Mouse (Mus musculus) liver, postnatal 0 days (tissue): ENCODE data around the gene Sorbs1.

Source experiments
- CTCF ChIP-seq: sonication (generic); IDR thresholded peaks from 2 replicates; pipeline ENCODE4 v1.5.1; 2016; ENCODE audit warnings: antibody characterized with exemption, low read depth
- EP300 ChIP-seq: IDR thresholded peaks from 2 replicates; pipeline ENCODE4 v1.6.1; 2016; ENCODE audit warnings: antibody characterized with exemption, low read depth, mild to moderate bottlenecking

GRCm38 (mm10) chr19:40511100-40511439 is 2.5 kb downstream of the Sorbs1 start:
- TF ChIP-seq CTCF (no peak), EP300 (no peak)
